In genomic region chr10:128866042-128866441, GRCm38 (mm10) we compare ENCODE assay signal across 16 mouse cellular contexts. TPM values are rescaled to one million over a fixed set of nuclear protein-coding genes. Genes with fewer than 3 reads are reported as not detected.
A peak's percentile ranks its signal among the peaks of the same experiment; 100 is the strongest.
DNase-seq lines count a peak whose midpoint lies in the region; ATAC-seq and TF ChIP-seq lines count a peak whose summit lies in the region.
"Had no signal": no experiment of that assay in that cellular context is flagged by ENCODE, and none has a peak within 500 bp of the region (broad histone marks: within the 10 kb centered on the region; RNA-seq: fewer than 3 reads in every experiment).

No protein-coding gene starts in this region.

- H3K9me3 ChIP-seq in kidney, postnatal 0 days (replicated peaks; ENCODE audit: low read length), result no peaks in the 10 kb centered on the region
- no peaks in the 10 kb centered on the region for H3K9me3 ChIP-seq in forebrain, embryonic 11.5 days (ENCODE audit: control insufficient read depth, low read length)
- H3K9me3 ChIP-seq: forebrain, embryonic 15.5 days; heart, embryonic 13.5 days; limb, embryonic 13.5 days had no signal

- no peak for ATAC-seq in kidney, postnatal 0 days (replicated peaks; ENCODE audit: low FRiP score, low read depth)
- no peak for ATAC-seq in forebrain, embryonic 11.5 days (replicated peaks; ENCODE audit: low FRiP score)
- ATAC-seq: forebrain, embryonic 15.5 days had no signal

- H3K4me3 ChIP-seq in kidney, postnatal 0 days (replicated peaks; ENCODE audit: low read depth, low read length), result no peak overlapping the region
- no peak overlapping the region for H3K4me3 ChIP-seq in forebrain, embryonic 11.5 days (ENCODE audit: low read depth, low read length)
- H3K4me3 ChIP-seq: forebrain, embryonic 15.5 days; heart, embryonic 13.5 days; limb, embryonic 13.5 days had no signal

- peak; percentile 57 for TF ChIP-seq CTCF in kidney, postnatal 0 days (IDR thresholded peaks at IDR 0.05; ENCODE audit: low read depth)

- no peaks in the 10 kb centered on the region for H3K4me1 ChIP-seq in kidney, postnatal 0 days (replicated peaks; ENCODE audit: insufficient read depth, low read length)
- no peaks in the 10 kb centered on the region for H3K4me1 ChIP-seq in forebrain, embryonic 11.5 days (replicated peaks; ENCODE audit: control insufficient read depth, insufficient read depth, low read length)
- H3K4me1 ChIP-seq: forebrain, embryonic 15.5 days; heart, embryonic 13.5 days; limb, embryonic 13.5 days had no signal

- H3K27me3 ChIP-seq in kidney, postnatal 0 days (ENCODE audit: insufficient read depth, low read length), result no peaks in the 10 kb centered on the region
- no peaks in the 10 kb centered on the region for H3K27me3 ChIP-seq in forebrain, embryonic 11.5 days (ENCODE audit: control insufficient read depth, insufficient read depth, low read length)
- H3K27me3 ChIP-seq: forebrain, embryonic 15.5 days; heart, embryonic 13.5 days; limb, embryonic 13.5 days had no signal

- peaks cover 18% of the 10 kb centered on the region for H3K36me3 ChIP-seq in kidney, postnatal 0 days (ENCODE audit: insufficient read depth, low read length)
- peaks cover 2% of the 10 kb centered on the region; the same call in 1 of the 2 replicates for H3K36me3 ChIP-seq in forebrain, embryonic 11.5 days (ENCODE audit: control insufficient read depth, insufficient read depth, low read length)

- no peak overlapping the region for H3K4me2 ChIP-seq in kidney, postnatal 0 days (ENCODE audit: low read length)
- no peak overlapping the region for H3K4me2 ChIP-seq in forebrain, embryonic 11.5 days (ENCODE audit: low read depth, low read length, severe bottlenecking)
- H3K4me2 ChIP-seq: forebrain, embryonic 15.5 days; heart, embryonic 13.5 days; hindbrain, embryonic 14.5 days; limb, embryonic 13.5 days had no signal

- no peak overlapping the region for H3K9ac ChIP-seq in kidney, postnatal 0 days (ENCODE audit: low read depth, low read length)
- no peak overlapping the region for H3K9ac ChIP-seq in forebrain, embryonic 11.5 days (ENCODE audit: low read length)
- H3K9ac ChIP-seq: forebrain, embryonic 15.5 days; heart, embryonic 13.5 days; hindbrain, embryonic 14.5 days; limb, embryonic 13.5 days had no signal

- no peak overlapping the region for H3K27ac ChIP-seq in kidney, postnatal 0 days
- H3K27ac ChIP-seq in forebrain, embryonic 11.5 days (ENCODE audit: low read depth, low read length), result no peak overlapping the region
- H3K27ac ChIP-seq: forebrain, embryonic 15.5 days; heart, embryonic 13.5 days; hindbrain, embryonic 14.5 days; limb, embryonic 13.5 days had no signal

- DNase-seq in kidney, postnatal 0 days (ENCODE audit: low spot score), result peak; percentile 31
- no peak for DNase-seq in kidney, adult 9 months
- DNase-seq in 3T3-L1 (ENCODE audit: low read depth, low spot score), result peak; percentile 45
- peak; percentile 34 to 35 for DNase-seq in B cell, adult 2 months
- peak; percentile 35 for DNase-seq in brain, adult 2 months (ENCODE audit: low read depth, low spot score)
- no peak for DNase-seq in forebrain, embryonic 11.5 days (ENCODE audit: low spot score)
- no peak for DNase-seq in spleen, adult 12 weeks (ENCODE audit: low spot score)
- no peak for DNase-seq in right cerebral cortex, postnatal 25 days
- DNase-seq: adrenal gland, adult 2 months; cerebellum, postnatal 25 days; gastrocnemius, postnatal 10 days; kidney, postnatal 25 days had no signal

- WGBS in kidney, postnatal 0 days, result 78% methylated on average over 3 of the region's 3 CpGs
- WGBS in forebrain, embryonic 11.5 days, result 88% methylated on average over 3 of the region's 3 CpGs

RNA-seq across cellular contexts. Expression of gene Gdf11, which starts 25.5 kb away (rescaled TPM):
- polyA plus RNA-seq in kidney, postnatal 0 days (2015; fragmentation: Nextera tagmentation; extraction: Ambion mirVana), result 7.7 and 8.2 TPM in 2 replicates
- 10.5 and 11.7 TPM in 2 replicates for polyA plus RNA-seq in forebrain, embryonic 11.5 days (2014; fragmentation: Nextera tagmentation; extraction: Ambion mirVana)

RNA-seq across cellular contexts. Expression of gene Cd63, which starts 34.7 kb away (rescaled TPM):
- 1,350 and 1,394 TPM in 2 replicates for polyA plus RNA-seq in kidney, postnatal 0 days (2015; fragmentation: Nextera tagmentation; extraction: Ambion mirVana)
- polyA plus RNA-seq in forebrain, embryonic 11.5 days (2014; fragmentation: Nextera tagmentation; extraction: Ambion mirVana), result 144 and 151 TPM in 2 replicates

RNA-seq across cellular contexts. Expression of gene Ormdl2, which starts 44.6 kb away (rescaled TPM):
- polyA plus RNA-seq in kidney, postnatal 0 days (2015; fragmentation: Nextera tagmentation; extraction: Ambion mirVana), result 87.2 and 87.5 TPM in 2 replicates
- polyA plus RNA-seq in forebrain, embryonic 11.5 days (2014; fragmentation: Nextera tagmentation; extraction: Ambion mirVana), result 70.1 and 73.0 TPM in 2 replicates

RNA-seq across cellular contexts. Expression of gene Sarnp, which starts 48.9 kb away (rescaled TPM):
- 164 and 175 TPM in 2 replicates for polyA plus RNA-seq in kidney, postnatal 0 days (2015; fragmentation: Nextera tagmentation; extraction: Ambion mirVana)
- 263 and 284 TPM in 2 replicates for polyA plus RNA-seq in forebrain, embryonic 11.5 days (2014; fragmentation: Nextera tagmentation; extraction: Ambion mirVana)

RNA-seq across cellular contexts. Expression of gene Rdh5, which starts 56.6 kb away (rescaled TPM):
- polyA plus RNA-seq in kidney, postnatal 0 days (2015; fragmentation: Nextera tagmentation; extraction: Ambion mirVana), result 12.9 and 15.0 TPM in 2 replicates
- 12.3 and 12.6 TPM in 2 replicates for polyA plus RNA-seq in forebrain, embryonic 11.5 days (2014; fragmentation: Nextera tagmentation; extraction: Ambion mirVana)

Comparison
In these comparisons a context has a peak if more than half of its experiments do, and no peak if none do; other contexts are left out.
1. DNase-seq: peak in kidney, postnatal 0 days (single experiment), 3T3-L1 (single experiment), B cell, adult 2 months (2 of 2) and brain, adult 2 months (single experiment); none in kidney, adult 9 months (single experiment), forebrain, embryonic 11.5 days (single experiment), spleen, adult 12 weeks (single experiment) and right cerebral cortex, postnatal 25 days (single experiment).